Mouse (Mus musculus) forebrain, embryonic 11.5 days (tissue): ENCODE data around the gene Mast4. TPM values are rescaled to one million over a fixed set of nuclear protein-coding genes. Genes with fewer than 3 reads are reported as not detected.

Experiments used
- ATAC-seq: fragments of 200-750 bp; cut with Nextera tagmentation; replicated peaks from 2 replicates; pipeline ENCODE4 v1.8.0; 2017; ENCODE audit warnings: moderate TSS enrichment; ENCODE audit not compliant: low FRiP score
- DNase-seq: peaks from one replicate; pipeline ENCODE4 v3.0.0-alpha.2; 2017; ENCODE audit warnings: low spot score
- H3K27ac ChIP-seq: fragments of 300-500 bp; sonication (generic); 2 replicates; pipeline ENCODE4 v1.5.1; 2014; ENCODE audit warnings: low read depth, low read length
- H3K27me3 ChIP-seq: fragments of 300-500 bp; sonication (generic); 2 replicates; pipeline ENCODE4 v1.6.1; 2014; ENCODE audit warnings: mild to moderate bottlenecking, low read length, mixed read lengths; ENCODE audit not compliant: control insufficient read depth, insufficient read depth
- H3K36me3 ChIP-seq: fragments of 300-500 bp; sonication (generic); 2 replicates; pipeline ENCODE4 v1.6.1; 2014; ENCODE audit warnings: mild to moderate bottlenecking, low read length, moderate library complexity, mixed read lengths; ENCODE audit not compliant: control insufficient read depth, insufficient read depth
- H3K4me1 ChIP-seq: fragments of 300-500 bp; sonication (generic); replicated peaks from 2 replicates; pipeline ENCODE4 v1.6.1; 2014; ENCODE audit warnings: low read length, mixed read lengths; ENCODE audit not compliant: control insufficient read depth, insufficient read depth
- H3K4me2 ChIP-seq: fragments of 300-500 bp; sonication (generic); 2 replicates; pipeline ENCODE4 v1.6.1; 2014; ENCODE audit warnings: low read depth, mild to moderate bottlenecking, low read length, moderate library complexity, mixed read lengths; ENCODE audit not compliant: severe bottlenecking
- H3K4me3 ChIP-seq: fragments of 300-500 bp; sonication (generic); 2 replicates; pipeline ENCODE4 v1.5.1; 2014; ENCODE audit warnings: low read depth, low read length
- H3K9ac ChIP-seq: fragments of 300-500 bp; sonication (generic); 2 replicates; pipeline ENCODE4 v1.6.1; 2014; ENCODE audit warnings: low read length
- H3K9me3 ChIP-seq: fragments of 300-500 bp; sonication (generic); 2 replicates; pipeline ENCODE4 v1.6.1; 2016; ENCODE audit warnings: low read length, mixed read lengths; ENCODE audit not compliant: control insufficient read depth
- WGBS: fragments of 180-500 bp; shearing (Covaris S2); extraction: QIAGEN DNeasy Blood & Tissue Kit; methylation state at CpG from one replicate; pipeline ENCODE4 v1.1.7; 2014; 5-methylcytosine and 5-hydroxymethylcytosine counted together
- polyA plus RNA-seq: library from polyadenylated mRNA; unstranded; fragments of >200 nt; fragmentation: Nextera tagmentation; extraction: Ambion mirVana; gene quantifications from 2 replicates; pipeline ENCODE4 v1.2.1, GENCODE M21; 2014

The Mast4 gene
- polyA plus RNA-seq, 1 experiment from 2014 or later = 23.5 TPM

DNA sequence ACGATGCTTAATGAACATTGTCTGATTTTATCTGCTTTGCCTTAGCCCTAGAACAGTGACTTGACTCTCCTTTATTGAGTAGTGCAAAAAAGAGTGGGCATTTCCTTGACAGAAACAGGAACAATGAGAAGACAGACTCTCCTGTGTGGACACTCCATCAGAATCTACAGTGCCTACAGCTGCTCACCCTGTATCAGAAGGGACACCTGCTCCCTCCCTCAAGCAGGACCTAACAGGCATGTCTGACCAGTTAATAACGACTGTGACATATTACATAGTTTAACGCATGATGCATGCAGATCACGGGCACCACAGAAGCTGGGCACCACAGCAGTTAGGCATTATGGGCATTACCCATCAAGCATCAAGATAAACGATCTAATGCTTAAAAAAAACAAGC lies 193.0 kb downstream of the Mast4 start:
- DNase-seq = no peak
- no peak for ATAC-seq

GRCm38 (mm10) chr13:103140051-103140450 lies 194.2 kb downstream of the Mast4 start:
- H3K27me3 ChIP-seq = no peaks in the 10 kb centered on the region
- H3K4me1 ChIP-seq = no peaks in the 10 kb centered on the region
- 90% methylated on average over 13 of the region's 13 CpGs for WGBS
- H3K36me3 ChIP-seq = no peaks in the 10 kb centered on the region
- ATAC-seq (no peak), DNase-seq (no peak)
- H3K9me3 ChIP-seq = no peaks in the 10 kb centered on the region
- no peak overlapping the region for H3K4me3 ChIP-seq
- no peak overlapping the region for H3K4me2 ChIP-seq
- H3K9ac ChIP-seq = no peak overlapping the region
- no peak overlapping the region for H3K27ac ChIP-seq

More for the DNA sequence above, 193.0 kb downstream of the Mast4 start:
- H3K27ac ChIP-seq = no peak overlapping the region
- no peaks in the 10 kb centered on the region for H3K27me3 ChIP-seq
- H3K4me2 ChIP-seq = no peak overlapping the region
- no peak overlapping the region for H3K9ac ChIP-seq
- 85% methylated on average over 5 of the region's 5 CpGs for WGBS
- H3K4me1 ChIP-seq = no peaks in the 10 kb centered on the region
- H3K9me3 ChIP-seq = no peaks in the 10 kb centered on the region
- H3K36me3 ChIP-seq = no peaks in the 10 kb centered on the region
- H3K4me3 ChIP-seq = no peak overlapping the region

DNA sequence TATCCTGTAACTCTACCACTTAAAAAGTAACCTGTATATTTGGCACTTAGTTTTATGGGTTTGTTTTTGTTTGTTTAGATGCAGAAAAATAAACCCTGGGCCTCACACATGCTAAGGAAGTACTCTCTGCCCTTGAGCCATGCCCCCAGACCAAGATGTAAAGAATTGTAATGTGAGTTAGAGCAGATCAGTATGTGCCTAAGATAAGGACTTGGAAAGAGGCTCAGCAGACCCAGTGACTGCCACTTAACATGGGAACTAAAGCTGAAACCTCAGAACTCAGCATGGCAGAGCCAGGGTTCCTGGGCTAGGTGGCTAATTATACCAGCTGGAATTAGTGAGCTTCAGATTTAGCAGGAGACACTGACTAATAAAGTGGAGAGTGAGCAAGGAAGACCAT lies 196.0 kb downstream of the Mast4 start:
- Histone ChIP-seq H3K36me3 (no peaks in the 10 kb centered on the region), H3K27ac (no peak overlapping the region), H3K4me1 (no peaks in the 10 kb centered on the region), H3K27me3 (no peaks in the 10 kb centered on the region), H3K4me2 (no peak overlapping the region), H3K9me3 (no peaks in the 10 kb centered on the region), H3K4me3 (no peak overlapping the region), H3K9ac (no peak overlapping the region)
- DNase-seq (no peak), ATAC-seq (no peak)

- WGBS = 97% methylated on average over 17 of the region's 17 CpGs
- no peak for ATAC-seq
- no peaks in the 10 kb centered on the region for H3K4me1 ChIP-seq
Measured at GRCm38 (mm10) chr13:103135224-103135883, 198.9 kb downstream of the Mast4 start.

DNA sequence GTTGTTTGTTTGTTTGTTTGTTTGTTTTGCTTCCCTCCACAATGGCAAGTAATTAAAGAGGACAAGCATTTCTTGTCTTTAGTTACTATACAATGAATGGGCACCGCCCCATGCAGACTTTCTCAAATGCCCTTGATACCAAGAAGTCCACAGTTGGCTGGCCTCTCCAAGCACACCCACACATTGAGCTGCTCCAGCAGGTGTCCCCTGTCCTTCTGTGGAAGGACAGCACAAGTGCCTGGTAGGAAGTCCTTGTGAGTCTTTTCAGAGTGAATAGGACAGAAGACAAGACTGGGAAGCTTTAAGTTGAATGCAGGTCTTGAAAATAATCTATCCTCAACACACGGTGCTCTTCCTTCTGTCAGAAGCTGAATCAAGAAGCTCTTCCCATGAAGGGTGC lies 202.5 kb downstream of the Mast4 start:
- no peaks in the 10 kb centered on the region for H3K36me3 ChIP-seq

More at GRCm38 (mm10) chr13:103135224-103135883, 198.9 kb downstream of the Mast4 start:
- Histone ChIP-seq H3K27ac (no peak overlapping the region), H3K27me3 (no peaks in the 10 kb centered on the region), H3K9ac (no peak overlapping the region), H3K36me3 (no peaks in the 10 kb centered on the region), H3K4me2 (no peak overlapping the region), H3K4me3 (no peak overlapping the region), H3K9me3 (no peaks in the 10 kb centered on the region)
- no peak for DNase-seq

GRCm38 (mm10) chr13:103129130-103129797 lies 205.0 kb downstream of the Mast4 start:
- H3K4me2 ChIP-seq = no peak overlapping the region
- H3K9me3 ChIP-seq = no peaks in the 10 kb centered on the region
- no peak overlapping the region for H3K27ac ChIP-seq
- no peaks in the 10 kb centered on the region for H3K36me3 ChIP-seq
- H3K4me3 ChIP-seq = no peak overlapping the region
- ATAC-seq = no peak
- H3K27me3 ChIP-seq = no peaks in the 10 kb centered on the region
- WGBS = 68% methylated on average over 6 of the region's 6 CpGs
- no peak overlapping the region for H3K9ac ChIP-seq
- H3K4me1 ChIP-seq = no peaks in the 10 kb centered on the region
- DNase-seq = no peak

More for the DNA sequence above, 202.5 kb downstream of the Mast4 start:
- H3K27me3 ChIP-seq = no peaks in the 10 kb centered on the region
- WGBS = 91% methylated on average over 2 of the region's 2 CpGs
- no peak overlapping the region for H3K4me3 ChIP-seq
- no peak for ATAC-seq
- no peak overlapping the region for H3K27ac ChIP-seq
- no peak overlapping the region for H3K4me2 ChIP-seq
- H3K4me1 ChIP-seq = no peaks in the 10 kb centered on the region
- H3K9ac ChIP-seq = no peak overlapping the region
- no peaks in the 10 kb centered on the region for H3K9me3 ChIP-seq
- DNase-seq = no peak

DNA sequence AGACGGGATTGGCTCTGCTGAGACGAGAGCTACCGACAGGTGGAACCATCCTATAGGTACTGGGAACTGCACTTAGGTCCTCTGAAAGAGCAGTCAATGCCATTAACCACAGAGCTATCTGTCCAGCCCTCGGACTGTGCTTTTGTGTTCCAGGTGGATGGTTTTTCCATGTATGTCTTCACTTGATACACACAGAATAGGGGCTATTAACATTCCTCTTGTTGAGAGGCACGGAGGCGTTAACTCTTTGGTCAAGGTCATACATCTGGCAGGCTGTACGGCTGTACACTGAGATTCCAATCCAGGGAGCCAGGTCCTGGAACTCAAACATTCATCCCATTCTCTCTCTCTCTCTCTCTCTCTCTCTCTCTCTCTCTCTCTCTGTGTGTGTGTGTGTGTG lies 205.6 kb downstream of the Mast4 start:
- ATAC-seq (no peak), DNase-seq (no peak)
- no peak overlapping the region for H3K27ac ChIP-seq
- H3K4me2 ChIP-seq = no peak overlapping the region
- H3K9ac ChIP-seq = no peak overlapping the region
- no peaks in the 10 kb centered on the region for H3K27me3 ChIP-seq
- H3K9me3 ChIP-seq = no peaks in the 10 kb centered on the region
- H3K4me3 ChIP-seq = no peak overlapping the region
- no peaks in the 10 kb centered on the region for H3K4me1 ChIP-seq
- no peaks in the 10 kb centered on the region for H3K36me3 ChIP-seq
- WGBS = 73% methylated on average over 7 of the region's 7 CpGs

GRCm38 (mm10) chr13:103127594-103127993 lies 206.7 kb downstream of the Mast4 start:
- no peak for DNase-seq

DNA sequence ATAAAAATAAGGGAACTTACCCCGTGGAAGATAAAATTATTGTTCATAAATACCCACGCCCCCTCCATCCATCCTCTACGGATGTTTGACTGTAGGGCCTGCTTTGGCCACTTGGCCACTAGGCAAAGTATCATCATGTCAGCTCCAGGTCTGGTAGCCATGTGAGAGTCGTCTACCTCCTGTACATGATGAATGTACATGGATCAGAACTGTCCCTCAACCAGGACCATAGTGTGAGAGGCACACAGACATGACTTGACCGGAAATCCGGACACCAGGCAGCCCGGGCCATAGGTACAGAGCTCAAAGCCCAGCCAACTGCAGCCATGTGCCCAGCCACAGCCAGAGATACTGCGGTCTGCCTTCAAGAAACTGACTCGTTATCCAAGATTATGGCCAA lies 210.6 kb downstream of the Mast4 start:
- ATAC-seq (no peak), DNase-seq (no peak)
- Histone ChIP-seq H3K9me3 (no peaks in the 10 kb centered on the region), H3K4me1 (no peaks in the 10 kb centered on the region; the same call in 1 of the 2 replicates), H3K9ac (no peak overlapping the region), H3K4me3 (no peak overlapping the region), H3K27me3 (no peaks in the 10 kb centered on the region), H3K36me3 (no peaks in the 10 kb centered on the region), H3K4me2 (no peak overlapping the region), H3K27ac (no peak overlapping the region)
- WGBS = 92% methylated on average over 9 of the region's 9 CpGs

More at GRCm38 (mm10) chr13:103127594-103127993, 206.7 kb downstream of the Mast4 start:
- Histone ChIP-seq H3K36me3 (no peaks in the 10 kb centered on the region), H3K9ac (no peak overlapping the region), H3K4me2 (no peak overlapping the region), H3K9me3 (no peaks in the 10 kb centered on the region), H3K27ac (no peak overlapping the region), H3K27me3 (no peaks in the 10 kb centered on the region), H3K4me3 (no peak overlapping the region), H3K4me1 (no peaks in the 10 kb centered on the region)
- no peak for ATAC-seq
- WGBS = 91% methylated on average over 5 of the region's 5 CpGs
